Mouse (Mus musculus): Measurements from ENCODE around the gene Ccdc12. TPM values are rescaled to one million over a fixed set of nuclear protein-coding genes. Genes with fewer than 3 reads are reported as not detected.

The Ccdc12 gene
- total and polyA plus RNA-seq, 2 experiments from 2014 or later: 25.0 to 102 TPM

GRCm38 (mm10) chr9:110711996-110712395 is 55.7 kb downstream of the Ccdc12 start:
- no peak for DNase-seq (ENCODE audit: low spot score)
- peaks cover 3% of the 10 kb centered on the region; the same call in 1 of the 2 replicates for H3K36me3 ChIP-seq (ENCODE audit: insufficient read depth, low read length)
- no peaks in the 10 kb centered on the region for H3K27me3 ChIP-seq (ENCODE audit: insufficient read depth, low read length)
- no peak overlapping the region for H3K9ac ChIP-seq (replicated peaks; ENCODE audit: low read length, poor library complexity, severe bottlenecking)
- H3K9me3 ChIP-seq (ENCODE audit: low read length): no peaks in the 10 kb centered on the region
- TF ChIP-seq CTCF (IDR thresholded peaks at IDR 0.05): no peak
- ATAC-seq (ENCODE audit: low FRiP score): no peak
- no peak overlapping the region for H3K4me3 ChIP-seq (ENCODE audit: low read depth, low read length)
- 91% methylated on average over 6 of the region's 6 CpGs for WGBS
- no peak overlapping the region for H3K4me2 ChIP-seq (ENCODE audit: low read depth, low read length, poor library complexity, severe bottlenecking)
- H3K4me1 ChIP-seq (ENCODE audit: insufficient read depth, low read length): no peaks in the 10 kb centered on the region
- H3K27ac ChIP-seq (ENCODE audit: low read depth, low read length): no peak overlapping the region

GRCm38 (mm10) chr9:110712545-110712944 is 56.2 kb downstream of the Ccdc12 start:
- Histone ChIP-seq H3K27ac (ENCODE audit: low read depth, low read length) (no peak overlapping the region), H3K4me3 (ENCODE audit: low read depth, low read length) (no peak overlapping the region), H3K9me3 (ENCODE audit: low read length) (no peaks in the 10 kb centered on the region), H3K4me2 (ENCODE audit: low read depth, low read length, poor library complexity, severe bottlenecking) (no peak overlapping the region), H3K36me3 (ENCODE audit: insufficient read depth, low read length) (peaks cover 3% of the 10 kb centered on the region; the same call in 1 of the 2 replicates), H3K4me1 (ENCODE audit: insufficient read depth, low read length) (no peaks in the 10 kb centered on the region), H3K9ac (replicated peaks; ENCODE audit: low read length, poor library complexity, severe bottlenecking) (no peak overlapping the region), H3K27me3 (ENCODE audit: insufficient read depth, low read length) (no peaks in the 10 kb centered on the region)
- WGBS: 86% methylated on average over 4 of the region's 4 CpGs
- no peak for ATAC-seq (ENCODE audit: low FRiP score)
- no peak for DNase-seq (ENCODE audit: low spot score)
- no peak for TF ChIP-seq CTCF (IDR thresholded peaks at IDR 0.05)

GRCm38 (mm10) chr9:110713389-110713788 is 57.1 kb downstream of the Ccdc12 start:
- no peak for TF ChIP-seq CTCF (IDR thresholded peaks at IDR 0.05)

GRCm38 (mm10) chr9:110715426-110715825 is 59.1 kb downstream of the Ccdc12 start:
- TF ChIP-seq CTCF (IDR thresholded peaks at IDR 0.05): peak; percentile 72
- DNase-seq (ENCODE audit: low spot score) (no peak), ATAC-seq (ENCODE audit: low FRiP score) (no peak)
- Histone ChIP-seq H3K4me3 (ENCODE audit: low read depth, low read length) (no peak overlapping the region), H3K9ac (replicated peaks; ENCODE audit: low read length, poor library complexity, severe bottlenecking) (no peak overlapping the region), H3K36me3 (ENCODE audit: insufficient read depth, low read length) (peaks cover 5% of the 10 kb centered on the region; the same call in 1 of the 2 replicates), H3K27me3 (ENCODE audit: insufficient read depth, low read length) (no peaks in the 10 kb centered on the region), H3K4me2 (ENCODE audit: low read depth, low read length, poor library complexity, severe bottlenecking) (no peak overlapping the region), H3K4me1 (ENCODE audit: insufficient read depth, low read length) (no peaks in the 10 kb centered on the region), H3K27ac (ENCODE audit: low read depth, low read length) (no peak overlapping the region), H3K9me3 (ENCODE audit: low read length) (no peaks in the 10 kb centered on the region)
- WGBS: 58% methylated on average over 1 of the region's 1 CpGs

More at GRCm38 (mm10) chr9:110713389-110713788, 57.1 kb downstream of the Ccdc12 start:
- 77% methylated on average over 1 of the region's 1 CpGs for WGBS
- Histone ChIP-seq H3K4me3 (ENCODE audit: low read depth, low read length) (no peak overlapping the region), H3K9ac (replicated peaks; ENCODE audit: low read length, poor library complexity, severe bottlenecking) (no peak overlapping the region), H3K4me1 (ENCODE audit: insufficient read depth, low read length) (no peaks in the 10 kb centered on the region), H3K36me3 (ENCODE audit: insufficient read depth, low read length) (peaks cover 3% of the 10 kb centered on the region; the same call in 1 of the 2 replicates), H3K27me3 (ENCODE audit: insufficient read depth, low read length) (no peaks in the 10 kb centered on the region), H3K9me3 (ENCODE audit: low read length) (no peaks in the 10 kb centered on the region), H3K27ac (ENCODE audit: low read depth, low read length) (no peak overlapping the region), H3K4me2 (ENCODE audit: low read depth, low read length, poor library complexity, severe bottlenecking) (no peak overlapping the region)
- ATAC-seq (ENCODE audit: low FRiP score) (no peak), DNase-seq (ENCODE audit: low spot score) (no peak)

- Histone ChIP-seq H3K36me3 (ENCODE audit: insufficient read depth, low read length) (0 out of 2 replicates have a peak, but pooled peaks cover 2% of the 10 kb centered on the region), H3K27me3 (ENCODE audit: insufficient read depth, low read length) (no peaks in the 10 kb centered on the region), H3K4me3 (ENCODE audit: low read depth, low read length) (no peak overlapping the region), H3K9ac (replicated peaks; ENCODE audit: low read length, poor library complexity, severe bottlenecking) (no peak overlapping the region), H3K4me2 (ENCODE audit: low read depth, low read length, poor library complexity, severe bottlenecking) (no peak overlapping the region), H3K27ac (ENCODE audit: low read depth, low read length) (no peak overlapping the region), H3K9me3 (ENCODE audit: low read length) (no peaks in the 10 kb centered on the region), H3K4me1 (ENCODE audit: insufficient read depth, low read length) (no peaks in the 10 kb centered on the region)
- TF ChIP-seq CTCF (IDR thresholded peaks at IDR 0.05): peak; percentile 95
- 29% methylated on average over 4 of the region's 4 CpGs for WGBS
- ATAC-seq (ENCODE audit: low FRiP score) (peak; percentile 86), DNase-seq (ENCODE audit: low spot score) (peak; percentile 91)
Observed at GRCm38 (mm10) chr9:110716775-110717174, 60.5 kb downstream of the Ccdc12 start.

- no peak overlapping the region for H3K27ac ChIP-seq (ENCODE audit: low read depth, low read length)
- H3K36me3 ChIP-seq (ENCODE audit: insufficient read depth, low read length): 0 out of 2 replicates have a peak, but pooled peaks cover 2% of the 10 kb centered on the region
- no peak for DNase-seq (ENCODE audit: low spot score)
- no peaks in the 10 kb centered on the region for H3K4me1 ChIP-seq (ENCODE audit: insufficient read depth, low read length)
- no peak overlapping the region for H3K4me3 ChIP-seq (ENCODE audit: low read depth, low read length)
- H3K4me2 ChIP-seq (ENCODE audit: low read depth, low read length, poor library complexity, severe bottlenecking): no peak overlapping the region
- 90% methylated on average over 6 of the region's 6 CpGs for WGBS
- no peak for TF ChIP-seq CTCF (IDR thresholded peaks at IDR 0.05)
- H3K27me3 ChIP-seq (ENCODE audit: insufficient read depth, low read length): no peaks in the 10 kb centered on the region
- H3K9ac ChIP-seq (replicated peaks; ENCODE audit: low read length, poor library complexity, severe bottlenecking): no peak overlapping the region
- H3K9me3 ChIP-seq (ENCODE audit: low read length): no peaks in the 10 kb centered on the region
- ATAC-seq (ENCODE audit: low FRiP score): no peak
Observed at GRCm38 (mm10) chr9:110718071-110718470, 61.8 kb downstream of the Ccdc12 start.
